Mouse (Mus musculus): ENCODE results near the gene Dram2.
"Not testable (repeated sequence)": the region's sequence is repeated elsewhere in the genome, so short reads cannot be mapped to it uniquely, and the experiment has no call there.

The Dram2 gene
- long read RNA-seq, experiment 1, transcript Dram2-202 (9 exons, 3,271 nt), result major isoform, 26 of 40 reads
- long read RNA-seq, experiment 1, partial matches to known transcripts, result 4 of 40 reads
- long read RNA-seq, experiment 1, other reads (novel, unspliced or antisense), result 9 of 40 reads
- long read RNA-seq, experiment 2, transcript Dram2-202 (9 exons, 3,271 nt), result major isoform, 19 of 29 reads
- long read RNA-seq, experiment 2, partial matches to known transcripts, result 3 of 29 reads
- long read RNA-seq, experiment 2, other reads (novel, unspliced or antisense), result 6 of 29 reads

DNA sequence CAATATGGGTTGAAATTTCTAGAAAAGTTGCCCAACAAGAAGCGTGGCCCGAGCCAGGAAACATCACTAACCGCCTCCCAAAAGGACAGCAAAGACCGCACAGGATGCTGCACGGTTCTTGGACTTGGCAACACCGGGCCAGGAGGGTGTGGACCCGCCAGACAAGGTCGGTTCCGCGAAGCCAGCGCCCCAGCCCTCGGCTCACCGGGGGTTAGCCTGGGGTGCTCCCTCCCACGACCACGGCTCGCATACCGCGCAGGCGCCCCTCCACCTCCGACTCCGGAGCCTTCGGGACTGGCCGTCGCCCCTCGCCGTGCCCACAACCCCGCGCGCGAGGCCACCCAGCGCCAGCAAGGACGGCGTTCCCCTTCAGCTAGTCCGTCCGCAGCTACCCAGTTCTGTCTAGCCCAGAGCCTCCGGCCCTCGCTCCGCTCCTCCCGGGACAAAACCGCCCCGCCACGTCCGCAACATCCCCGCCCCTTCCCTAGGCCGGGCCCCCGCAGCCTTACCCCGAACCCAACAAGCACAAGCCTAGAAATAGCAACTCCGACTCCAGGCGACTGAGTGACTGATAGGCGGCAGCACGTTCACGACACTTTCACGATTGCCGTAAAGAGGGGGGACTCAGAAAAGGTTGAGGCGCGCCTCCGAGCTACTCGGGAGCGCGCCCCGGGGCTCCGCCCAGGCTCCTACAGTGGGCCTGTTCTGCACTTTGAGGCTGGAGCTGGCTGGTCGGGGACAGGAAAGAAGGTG, at the start of gene Dram2, which contains the start of gene Cept1:
TSS of gene Dram2 (plus strand) at position 628 of the 753 bp plus-strand sequence.
TSS of gene Cept1 (minus strand) at position 632 of the 753 bp plus-strand sequence.
- intact Hi-C loops (cut with DNase I), result loop anchor here (5.0 to 10.0 kb wide), 2 partner anchors 175 to 583 kb away; partner anchors contain the start of gene Atp5f1

DNA sequence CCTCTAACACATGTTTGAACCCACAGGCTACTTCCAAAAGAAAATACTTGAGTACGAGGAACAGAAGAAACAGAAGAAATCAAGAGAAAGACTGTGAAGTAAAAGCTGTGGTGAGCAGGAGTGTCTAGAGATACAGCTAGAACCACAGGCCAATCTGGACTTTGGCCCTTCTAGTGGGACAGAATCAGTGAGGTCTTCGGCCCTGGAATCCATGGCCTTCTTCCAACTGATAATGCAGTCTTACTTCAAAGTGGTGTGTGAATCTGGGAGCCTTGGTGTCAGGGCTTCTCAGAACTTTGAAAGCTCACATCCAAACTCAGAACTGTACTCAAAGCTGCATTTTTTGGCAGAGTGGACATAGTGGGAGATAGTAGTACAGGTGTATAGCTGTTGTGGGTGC, 47.1 kb upstream of the Dram2 start:
- intact Hi-C loops (cut with DNase I), result no loop called here

DNA sequence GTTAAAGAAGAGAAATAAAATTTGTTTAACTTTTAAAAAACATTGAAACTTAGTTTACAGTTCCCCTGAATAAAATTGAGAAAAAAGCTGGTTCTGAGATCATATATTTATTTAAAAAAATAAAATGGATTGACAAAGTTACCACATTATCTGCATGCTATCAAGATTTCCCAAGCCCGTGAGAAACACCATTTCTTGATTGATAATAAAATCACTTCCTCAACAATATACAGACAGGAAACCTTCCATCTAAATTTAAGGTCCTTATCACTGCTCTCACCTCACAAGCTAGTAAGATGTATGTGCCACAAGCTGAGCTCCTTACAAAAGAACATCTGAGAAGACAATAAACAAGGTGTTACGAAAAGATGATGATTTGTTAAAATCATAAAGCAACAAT, 44.7 kb upstream of the Dram2 start:
- intact Hi-C loops (cut with DNase I), result no loop called here

DNA sequence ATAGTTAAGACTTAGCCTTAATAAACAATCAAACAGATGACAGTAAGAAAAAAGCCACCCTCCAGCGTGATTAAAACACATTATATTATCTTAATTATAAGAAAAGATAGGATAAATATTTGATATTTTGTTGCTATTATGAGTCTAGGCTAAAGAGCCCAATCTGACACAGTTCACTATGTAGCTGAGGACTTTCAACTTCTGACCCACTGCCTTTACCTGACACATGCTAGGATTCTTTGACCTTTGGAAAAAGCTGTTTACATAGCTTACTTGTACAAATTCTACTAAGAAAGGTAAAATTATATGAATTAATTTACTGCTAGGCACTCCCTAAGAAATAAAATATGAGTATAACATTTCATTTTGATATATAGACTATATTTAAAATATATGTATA, 36.9 kb upstream of the Dram2 start:
- intact Hi-C loops (cut with DNase I), result no loop called here

DNA sequence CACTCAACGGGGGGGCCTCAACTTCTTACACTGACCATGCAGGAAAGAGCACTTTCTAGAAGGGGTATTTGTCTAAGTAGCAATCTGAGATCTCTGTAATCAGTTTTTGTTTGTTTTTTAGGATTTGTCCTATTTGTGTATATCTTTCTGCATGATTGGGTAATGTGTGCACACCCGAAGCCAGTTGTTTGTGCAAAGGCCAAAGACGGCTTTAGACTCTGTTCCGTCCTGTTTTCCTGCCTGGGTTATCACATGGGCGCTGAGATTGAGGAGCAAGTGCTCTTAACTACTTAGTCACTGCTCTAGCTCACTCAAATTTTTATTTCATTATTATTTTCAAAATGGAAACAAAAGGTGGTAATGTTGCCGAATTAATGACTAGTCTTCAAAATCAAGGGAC, 32.6 kb upstream of the Dram2 start:
- intact Hi-C loops (cut with DNase I), result no loop called here

DNA sequence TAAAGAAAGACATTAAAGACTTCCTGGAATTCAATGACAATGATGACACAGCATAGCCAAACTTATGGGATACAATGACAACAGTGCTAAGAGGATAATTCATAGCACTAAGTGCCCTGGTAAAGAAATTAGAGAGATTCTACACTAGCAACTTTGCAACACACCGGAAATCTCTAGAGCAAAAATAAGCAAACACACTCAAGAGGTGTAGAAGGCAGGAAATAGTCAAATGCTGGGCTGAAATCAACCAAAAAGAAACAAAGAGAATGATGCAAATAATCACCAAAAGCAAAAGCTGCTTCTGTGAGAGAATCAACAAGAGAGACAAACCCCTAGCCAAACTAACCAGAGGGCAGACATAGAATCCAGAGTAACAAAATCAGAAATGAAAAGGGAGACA, 24.9 kb upstream of the Dram2 start:
- intact Hi-C loops (cut with DNase I), result no loop called here

DNA sequence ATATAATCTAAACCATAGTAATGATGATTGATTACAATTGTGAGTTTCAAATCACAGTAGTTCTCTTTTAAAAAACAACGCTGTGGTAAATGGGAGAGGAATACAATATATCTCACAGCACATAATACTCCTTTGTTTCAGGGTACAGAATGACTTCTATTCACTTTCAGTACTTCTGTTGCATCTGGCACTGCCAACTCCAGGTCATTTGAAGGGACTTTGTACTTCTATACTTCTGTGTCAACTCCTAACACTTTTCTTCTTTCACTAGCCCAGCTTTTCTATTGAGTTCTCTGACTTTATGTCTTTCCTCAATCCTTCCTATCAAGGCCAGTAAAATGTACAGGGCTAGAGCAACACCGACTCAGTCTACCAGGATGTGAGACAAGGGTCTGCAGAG, 21.2 kb upstream of the Dram2 start:
- intact Hi-C loops (cut with DNase I), result no loop called here

DNA sequence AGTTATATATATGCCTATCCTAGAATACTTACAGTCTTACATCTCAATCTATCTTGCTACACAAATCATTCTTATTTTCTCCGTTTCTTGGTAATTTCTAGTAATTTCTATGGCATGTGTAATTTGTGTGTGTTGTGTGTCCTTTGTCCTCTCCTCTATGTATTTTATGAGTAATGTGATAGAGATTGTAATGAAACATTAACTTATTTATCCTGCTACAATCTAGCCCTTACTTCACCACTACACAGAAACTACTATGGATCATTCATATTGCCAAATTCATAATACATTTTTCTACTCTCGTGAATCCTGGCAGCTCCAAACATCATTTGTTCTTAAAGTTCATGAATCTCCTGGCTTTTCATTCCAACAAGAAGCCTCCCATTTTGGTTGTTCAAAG, 19.6 kb upstream of the Dram2 start:
- intact Hi-C loops (cut with DNase I), result no loop called here

DNA sequence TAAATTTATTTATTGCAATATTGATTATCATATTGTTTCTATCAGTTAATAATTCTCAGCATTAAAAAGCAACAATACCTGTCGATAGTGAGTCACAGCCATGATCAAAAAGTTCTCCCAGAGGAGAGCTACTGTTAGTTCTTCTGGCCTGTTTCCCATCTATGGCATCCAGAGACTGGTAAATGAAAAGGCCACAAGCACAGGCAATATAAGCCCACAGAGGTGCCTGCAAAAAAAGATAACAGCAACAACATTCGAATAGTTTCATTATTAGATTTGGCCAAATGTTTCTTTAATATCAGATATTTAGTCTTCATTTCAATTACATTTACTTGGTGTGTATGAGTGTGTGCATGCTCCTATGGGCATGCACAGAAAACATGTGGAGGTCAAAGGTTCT, 14.3 kb upstream of the Dram2 start:
- intact Hi-C loops (cut with DNase I), result no loop called here

DNA sequence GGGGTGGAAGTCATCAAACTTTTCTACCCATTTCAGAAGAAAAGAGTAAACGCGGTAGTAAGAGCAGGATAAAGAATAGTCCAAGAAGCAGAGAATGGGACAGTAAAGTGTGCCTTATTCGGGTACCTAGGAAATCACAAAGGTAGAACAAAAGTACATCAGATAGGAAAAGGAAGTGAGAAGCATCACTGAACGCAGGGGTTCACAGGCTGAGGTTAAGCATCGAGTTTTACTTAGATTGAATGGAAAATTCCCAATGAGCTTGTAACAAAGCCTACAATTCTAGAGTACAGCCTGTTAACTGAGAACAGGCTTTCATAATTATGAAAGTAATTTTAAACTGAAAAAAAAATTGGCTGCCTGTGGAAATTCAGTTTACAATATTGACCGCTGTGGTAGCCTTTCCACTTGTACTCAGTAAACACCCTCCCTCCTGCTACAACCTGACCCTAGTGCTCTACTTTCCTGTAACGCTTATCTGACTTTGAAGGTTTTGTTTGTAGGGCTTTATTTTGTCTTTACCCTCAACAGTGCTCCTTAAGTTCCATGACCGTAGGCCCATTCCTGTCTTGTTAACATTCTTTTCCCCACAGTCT, 2.8 kb upstream of the Dram2 start:
- intact Hi-C loops (cut with DNase I), result loop anchor here (5.0 to 10.0 kb wide), 2 partner anchors 177 to 580 kb away; partner anchors contain the start of gene Atp5f1

DNA sequence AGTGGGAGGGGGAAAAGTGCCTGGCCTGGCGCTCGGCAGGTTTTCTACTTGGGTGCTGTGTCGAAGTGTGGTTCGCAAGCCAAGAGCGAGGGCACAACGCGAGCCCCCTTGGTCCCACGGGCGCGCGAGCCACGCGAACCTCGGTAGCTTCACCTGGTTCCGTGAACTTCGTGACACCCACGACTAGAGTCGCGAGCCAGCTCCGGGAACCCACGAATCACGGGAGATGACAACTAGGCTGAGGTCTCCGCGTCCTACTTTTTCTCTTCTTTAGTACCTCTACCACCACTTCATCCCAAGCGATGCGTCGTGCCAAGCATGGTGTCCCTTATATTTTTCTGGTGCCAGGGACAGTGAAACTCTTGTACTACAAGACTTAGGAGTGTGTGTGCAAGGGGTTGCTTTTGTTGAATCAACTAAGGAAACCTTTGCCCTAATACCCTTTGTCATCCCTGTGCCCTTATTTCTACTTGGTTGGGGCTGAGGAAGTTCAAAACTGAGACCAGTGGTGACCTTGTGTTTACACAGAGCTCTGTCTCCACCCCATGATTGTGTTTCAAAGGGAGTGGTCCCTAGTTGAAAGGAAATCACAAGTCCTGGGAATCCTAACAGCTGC, 434 bp downstream of the Dram2 start:
- intact Hi-C loops (cut with DNase I), result loop anchor here (5.0 to 10.0 kb wide), 2 partner anchors 174 to 583 kb away; partner anchors contain the start of gene Atp5f1

DNA sequence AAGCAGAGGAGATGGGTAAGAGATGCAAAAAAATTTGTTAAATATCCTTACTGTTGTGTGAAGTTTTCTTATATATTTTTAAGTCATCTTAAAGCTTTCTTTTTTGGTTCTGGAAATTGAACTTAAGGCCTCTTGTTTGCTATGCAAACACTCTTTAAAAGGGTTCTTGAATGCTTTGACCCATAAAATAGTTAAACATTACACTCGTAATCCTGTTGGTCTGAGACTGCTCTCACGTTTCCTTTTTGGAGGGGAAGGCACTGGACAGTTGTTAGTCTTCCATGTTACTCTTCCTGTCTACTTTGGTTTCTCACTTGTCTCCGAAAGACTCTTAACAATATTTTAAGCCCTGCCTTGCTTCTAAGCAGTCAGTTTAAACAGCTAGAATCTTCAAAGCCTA, 1.4 kb downstream of the Dram2 start:
- intact Hi-C loops (cut with DNase I), result loop anchor here (5.0 to 10.0 kb wide), 2 partner anchors 173 to 584 kb away; partner anchors contain the start of gene Atp5f1

DNA sequence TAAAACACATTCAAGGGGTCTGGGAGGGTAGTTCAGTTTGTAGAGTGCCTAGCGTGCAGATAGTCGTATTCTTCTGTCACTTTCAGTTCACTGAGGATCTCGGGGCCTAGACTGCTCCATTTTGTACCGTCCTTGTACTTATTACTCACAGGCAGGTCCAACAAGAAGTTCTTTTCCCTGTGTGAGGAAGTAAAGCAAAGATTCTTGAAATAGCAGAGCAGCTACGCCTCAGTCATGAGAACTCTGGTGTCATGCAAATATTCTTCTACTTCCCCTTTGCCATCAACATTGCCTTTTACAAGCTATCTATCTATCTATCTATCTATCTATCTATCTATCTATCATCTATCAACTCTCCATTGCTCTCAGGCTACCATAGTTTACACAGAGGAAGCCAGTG, 5.8 kb downstream of the Dram2 start:
- intact Hi-C loops (cut with DNase I), result no loop called here

DNA sequence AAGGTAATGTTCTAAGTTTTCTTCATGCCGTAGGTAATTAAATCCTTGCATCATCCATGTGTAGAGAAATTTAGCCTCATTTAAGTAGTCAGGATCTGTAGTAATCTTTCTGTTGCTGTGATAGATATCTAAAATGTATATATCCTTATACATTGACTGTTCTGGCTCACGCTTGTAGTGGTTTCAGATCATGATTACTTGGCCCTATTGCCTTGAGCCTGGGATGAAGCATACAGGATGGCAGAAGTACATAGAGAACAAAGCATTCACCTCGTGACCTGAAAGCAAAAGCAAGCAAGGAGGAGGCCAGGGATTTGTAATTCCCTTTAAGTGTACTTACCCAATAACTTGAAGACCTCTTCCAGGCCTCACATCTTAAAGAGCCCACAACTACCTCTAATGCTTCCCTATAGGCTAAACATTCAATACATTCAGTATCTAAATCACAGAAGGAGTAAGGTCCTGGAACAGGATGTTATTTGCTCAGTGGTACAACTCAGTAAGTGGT, 8.2 kb downstream of the Dram2 start:
- intact Hi-C loops (cut with DNase I), result no loop called here

DNA sequence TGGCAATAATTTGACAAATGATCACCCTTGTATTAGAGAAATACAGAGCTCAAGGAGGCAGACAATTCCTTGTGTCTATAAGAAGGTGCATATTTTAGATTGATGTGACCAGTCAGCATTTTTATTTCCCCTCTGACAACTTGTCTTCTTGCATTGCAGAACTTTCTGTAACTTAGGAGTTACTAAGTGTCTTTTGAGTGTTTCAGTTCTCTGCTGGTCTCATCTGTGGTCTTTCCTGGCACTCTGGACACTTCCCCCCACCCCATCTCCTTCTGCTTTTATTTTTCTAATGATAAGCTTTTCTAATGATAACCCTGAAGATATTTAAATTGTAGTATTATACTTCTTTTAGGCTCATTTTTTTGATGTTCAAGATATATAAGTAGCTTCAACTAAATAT, 10.7 kb downstream of the Dram2 start:
- intact Hi-C loops (cut with DNase I), result no loop called here

DNA sequence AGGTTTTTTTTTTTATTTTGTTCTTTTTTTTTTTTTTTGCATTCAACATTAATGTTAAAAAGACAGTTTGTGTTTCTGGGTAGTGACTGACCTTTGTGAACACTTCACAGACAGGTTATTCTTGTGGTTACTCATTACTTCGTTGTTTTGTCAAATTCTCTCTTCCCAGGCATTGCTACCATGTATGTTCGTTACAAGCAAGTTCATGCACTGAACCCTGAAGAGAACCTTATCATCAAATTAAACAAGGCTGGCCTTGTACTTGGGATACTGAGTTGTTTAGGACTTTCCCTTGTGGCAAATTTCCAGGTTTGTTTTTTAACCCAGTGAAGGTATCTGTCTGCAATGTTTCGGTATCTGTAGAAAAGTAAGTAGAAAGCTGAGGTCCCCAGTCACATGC, 18.3 kb downstream of the Dram2 start:
- intact Hi-C loops (cut with DNase I), result no loop called here

DNA sequence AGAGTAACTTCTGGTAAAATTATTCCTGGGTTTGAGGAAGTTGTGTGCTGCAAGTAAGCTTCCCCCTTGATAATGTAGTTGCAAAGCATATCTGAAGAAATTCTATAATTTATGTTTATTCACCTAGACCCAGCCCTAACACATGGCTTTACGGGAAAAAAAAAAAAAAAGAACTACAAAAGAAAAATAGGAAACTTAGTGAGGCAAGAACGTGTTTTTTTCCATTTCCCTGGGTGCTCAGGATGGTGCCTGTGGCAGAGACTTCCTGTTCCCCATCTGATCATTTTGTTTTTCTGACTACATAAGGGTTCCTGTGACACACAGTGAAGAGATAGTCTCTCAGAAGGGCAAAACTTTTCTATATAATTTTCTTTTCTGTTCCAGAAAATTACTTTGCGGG, 25.6 kb downstream of the Dram2 start:
- intact Hi-C loops (cut with DNase I), result no loop called here

DNA sequence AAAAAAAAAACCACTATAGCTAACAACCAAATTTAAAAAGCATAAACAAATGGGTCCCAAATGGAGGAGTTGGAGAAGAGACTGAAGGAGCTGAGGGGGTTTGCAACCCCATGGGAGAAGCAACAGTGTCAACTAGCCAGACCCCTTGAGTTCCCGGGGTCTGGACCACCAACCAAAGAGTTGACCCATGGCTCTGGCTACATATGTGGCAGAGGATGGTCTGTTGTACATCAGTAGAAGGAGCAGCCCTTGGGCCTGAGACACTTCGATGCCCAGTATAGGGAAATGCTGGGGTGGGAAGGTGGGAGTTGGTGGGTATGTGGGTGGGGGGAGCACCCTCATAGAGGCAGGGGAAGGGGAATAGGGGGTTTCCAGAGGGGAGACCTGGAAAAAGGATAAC, 31.7 kb downstream of the Dram2 start:
- intact Hi-C loops (cut with DNase I), result no loop called here

DNA sequence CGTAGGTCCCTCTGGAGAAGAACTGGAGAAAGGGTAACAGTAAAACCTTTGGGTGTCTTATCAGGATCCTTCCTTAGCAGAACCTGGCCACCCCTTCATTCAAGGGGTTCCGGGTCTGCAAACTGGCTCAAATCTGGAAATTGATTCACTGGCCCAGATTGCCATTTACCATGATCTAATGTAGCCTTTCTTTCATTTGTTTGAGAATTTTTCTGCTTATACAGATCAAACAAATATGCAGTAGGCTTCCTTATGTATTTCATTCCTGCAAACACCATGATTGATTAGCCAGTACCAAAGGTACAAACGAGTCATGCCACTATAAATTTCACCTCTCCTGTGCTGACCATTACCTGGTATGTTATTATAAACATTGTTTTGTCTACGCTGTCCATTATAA, 46.0 kb downstream of the Dram2 start:
- intact Hi-C loops (cut with DNase I), result not testable (repeated sequence)

DNA sequence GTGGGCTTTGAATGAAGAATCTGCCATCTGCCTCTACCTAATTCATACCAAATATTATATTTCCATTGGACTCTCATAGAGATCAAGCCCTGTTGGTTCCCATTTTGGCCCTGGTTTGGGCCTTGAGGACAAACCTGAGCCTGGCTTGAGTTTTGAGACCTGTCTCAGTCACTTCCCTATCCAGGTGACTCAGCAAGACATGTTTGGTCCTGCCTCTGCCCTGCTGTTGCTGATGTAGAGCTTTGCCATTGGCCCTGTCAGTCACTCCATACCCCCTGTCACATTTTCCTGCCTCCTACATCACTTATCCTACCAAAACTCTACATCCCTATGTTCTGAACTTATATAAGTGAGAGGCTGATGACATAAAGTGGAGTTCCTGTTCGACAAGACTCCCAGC, 70.5 kb downstream of the Dram2 start:
- intact Hi-C loops (cut with DNase I), result no loop called here

Measured in adrenal gland (tissue).